Mouse (Mus musculus): ENCODE measurements around the gene Inmt. TPM values are rescaled to one million over a fixed set of nuclear protein-coding genes. Genes with fewer than 3 reads are reported as not detected.

The Inmt gene
- polyA plus RNA-seq (2017; shearing (Covaris generic)): not detected

DNA sequence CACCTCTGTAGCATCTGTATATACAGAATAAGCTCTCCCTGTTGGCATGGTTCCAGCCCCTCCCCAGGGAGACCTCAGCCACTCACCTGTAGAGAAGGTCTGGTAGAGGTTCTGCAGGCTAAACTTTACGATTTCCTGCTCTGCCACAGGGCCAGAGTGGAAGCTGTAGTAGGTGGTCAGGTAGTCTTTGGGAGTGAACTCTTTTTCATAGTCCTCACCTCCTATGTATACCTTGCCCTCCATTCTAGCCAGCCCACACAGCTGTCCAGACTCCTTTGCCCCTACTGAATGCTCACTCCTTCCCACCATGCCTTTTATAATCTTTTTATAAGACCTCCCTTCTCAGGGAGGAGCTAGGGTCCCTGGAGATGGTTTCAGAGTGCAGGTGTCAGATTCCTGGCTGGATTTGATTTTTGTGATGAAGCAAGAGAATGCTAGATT lies at the start of gene Inmt:
Gene Inmt (minus strand): TSS at position 303 of the 441 bp plus-strand sequence.

DNA sequence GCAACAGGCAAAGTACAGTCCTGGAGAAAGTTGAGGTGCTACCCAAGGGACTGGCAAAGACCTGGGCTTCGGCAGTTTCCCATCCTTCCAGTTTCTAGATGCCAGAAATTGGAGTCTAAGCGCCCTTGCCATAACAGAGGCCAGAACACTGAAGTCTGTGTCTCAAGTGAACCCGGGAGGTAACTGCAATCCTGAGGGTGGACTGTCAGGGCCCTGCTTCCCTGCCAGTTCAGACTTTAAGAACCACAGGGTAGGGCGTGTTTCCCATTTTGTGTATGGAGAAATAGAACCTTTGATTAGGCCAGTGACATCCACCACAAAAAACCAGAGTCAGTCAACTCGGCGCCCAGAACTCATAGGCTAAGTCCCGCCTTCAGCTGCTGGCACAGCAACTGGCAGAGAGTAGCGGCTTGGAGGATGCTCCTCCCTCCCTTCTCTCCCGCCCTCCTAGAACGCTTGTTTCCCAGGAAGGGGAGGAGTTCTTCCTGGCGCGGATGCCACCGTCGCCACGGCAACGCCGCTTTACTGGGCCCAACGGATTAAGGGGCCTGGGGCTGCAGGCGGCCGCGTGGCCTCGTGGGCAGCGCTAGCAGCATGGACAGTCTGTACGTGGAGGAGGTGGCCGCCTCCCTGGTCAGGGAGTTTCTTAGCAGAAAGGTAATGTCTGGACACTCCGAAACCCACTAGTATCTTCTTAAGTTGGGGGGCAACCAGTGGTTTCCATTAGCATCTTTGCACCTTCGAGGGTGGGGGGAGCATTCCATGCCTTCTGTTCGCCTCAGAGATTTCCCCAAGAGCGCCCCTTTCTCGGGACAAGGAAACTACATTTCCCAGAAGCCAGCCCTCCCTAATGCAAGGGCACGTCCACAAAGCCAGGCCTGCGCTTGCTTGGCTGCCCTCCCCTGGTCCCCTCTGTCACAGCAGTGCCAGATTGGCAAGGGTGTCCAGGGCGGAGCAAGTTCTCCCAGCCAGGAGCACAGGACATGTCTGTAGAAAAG lies 28.4 kb upstream of the Inmt start, which contains the start of gene Mindy4:
Gene Mindy4 (plus strand): TSS at position 471 of the 998 bp plus-strand sequence.

DNA sequence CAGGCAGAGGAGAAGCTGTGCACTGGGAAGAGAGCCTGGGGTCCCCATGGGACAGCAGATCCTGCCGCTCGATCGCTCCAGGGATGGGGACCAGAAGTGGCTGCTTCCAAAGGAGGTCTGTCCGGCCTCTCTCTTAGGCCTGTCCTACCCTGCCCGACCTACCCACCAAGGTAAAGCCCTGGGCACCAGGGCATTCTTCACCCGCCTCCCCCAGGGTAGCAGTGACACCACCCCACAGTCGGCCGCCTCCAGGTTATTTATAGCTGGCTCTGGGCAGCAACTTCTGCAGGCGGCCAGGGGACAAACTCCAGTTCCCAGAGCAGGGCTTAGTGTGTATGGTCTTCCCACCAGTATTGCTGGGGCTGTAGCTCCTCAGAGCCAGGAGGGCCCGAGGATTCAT lies 42.0 kb downstream of the Inmt start, which contains the start of gene Crhr2:
Gene Crhr2 (minus strand): TSS at position 223 of the 400 bp plus-strand sequence.

Other genes starting within 250 kb of the Inmt start
- 64.8 TPM for gene Nod1, start 202.4 kb downstream of the Inmt start, polyA plus RNA-seq (2017; shearing (Covaris generic))
- 32.1 TPM for gene Ggct, start 182.1 kb downstream of the Inmt start, polyA plus RNA-seq (2017; shearing (Covaris generic))
- 102 TPM for gene Gars, start 137.0 kb downstream of the Inmt start, polyA plus RNA-seq (2017; shearing (Covaris generic))
- 0.11 TPM for gene Crhr2, start 42.0 kb downstream of the Inmt start, polyA plus RNA-seq (2017; shearing (Covaris generic))
- gene Mindy4, start 28.3 kb upstream of the Inmt start, polyA plus RNA-seq (2017; shearing (Covaris generic)): 0.12 TPM
- gene Aqp1, start 161.4 kb upstream of the Inmt start, polyA plus RNA-seq (2017; shearing (Covaris generic)): 0.11 TPM
- gene Ghrhr, start 201.3 kb upstream of the Inmt start, polyA plus RNA-seq (2017; shearing (Covaris generic)): not detected